Mouse (Mus musculus): ENCODE results near the gene Ino80. TPM values are rescaled to one million over a fixed set of nuclear protein-coding genes. Genes with fewer than 3 reads are reported as not detected.

Ino80 gene
- polyA plus RNA-seq, 1 experiment, result 4.6 TPM

DNA sequence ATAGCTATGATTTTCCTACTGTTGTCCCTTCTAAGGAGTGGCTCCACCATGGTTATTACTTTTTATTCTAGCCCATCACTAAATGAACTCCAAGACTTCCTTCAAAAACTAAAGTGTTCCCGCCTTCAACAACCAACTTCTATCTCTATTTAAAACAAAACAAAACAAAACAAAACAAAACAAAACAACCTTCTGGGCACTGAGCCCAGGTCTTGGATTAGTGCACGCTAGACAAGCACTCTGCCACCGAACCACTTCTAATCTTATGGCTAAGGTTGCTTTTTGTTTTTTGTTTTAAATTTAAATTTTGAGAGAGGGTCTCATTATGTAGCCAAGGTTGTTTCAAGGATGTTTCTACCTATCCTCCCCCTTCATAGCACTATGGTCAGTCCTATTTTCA, 99.7 kb downstream of the Ino80 start:
- 75% methylated on average over 3 of the region's 3 CpGs for WGBS
- no peaks in the 10 kb centered on the region for H3K27me3 ChIP-seq (ENCODE audit: control insufficient read depth, insufficient read depth, low read length)
- TF ChIP-seq POLR2A (IDR thresholded peaks at IDR 0.05; ENCODE audit: low read depth, low read length), result no peak
- no peak for TF ChIP-seq CTCF (IDR thresholded peaks at IDR 0.05; ENCODE audit: extremely low read depth, insufficient read length, insufficient replicate concordance, low read depth, low read length)
- H3K27ac ChIP-seq (ENCODE audit: insufficient read depth, low read depth, low read length), result no peak overlapping the region
- H3K4me1 ChIP-seq (ENCODE audit: control insufficient read depth, insufficient read depth, insufficient read length, low read length), result no peaks in the 10 kb centered on the region
- peaks cover 69% of the 10 kb centered on the region for H3K36me3 ChIP-seq (ENCODE audit: control insufficient read depth, insufficient read depth, low read length)
- no peak overlapping the region for H3K4me3 ChIP-seq (ENCODE audit: low read depth, low read length)

DNA sequence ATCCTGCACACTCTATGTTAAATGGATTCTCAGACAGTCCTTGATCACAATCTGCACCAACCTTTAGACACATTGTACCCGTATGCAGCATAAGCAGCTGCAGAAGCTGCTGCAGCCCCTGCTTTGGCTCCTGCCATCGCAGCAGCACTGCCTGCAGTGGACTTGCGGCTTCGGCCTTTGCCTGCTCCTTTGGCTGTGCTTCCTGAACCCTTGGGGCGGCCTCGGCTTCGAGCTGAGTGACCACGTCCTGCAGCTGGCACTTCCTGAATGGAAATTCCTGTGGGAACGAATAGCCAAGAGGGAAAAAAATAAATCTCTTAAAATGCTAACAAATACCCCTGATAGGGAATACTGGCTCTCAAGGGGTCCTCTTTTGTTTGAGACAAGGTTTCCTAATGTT, 100.2 kb downstream of the Ino80 start:
- Histone ChIP-seq H3K4me3 (ENCODE audit: low read depth, low read length) (no peak overlapping the region), H3K27ac (ENCODE audit: insufficient read depth, low read depth, low read length) (no peak overlapping the region), H3K4me1 (ENCODE audit: control insufficient read depth, insufficient read depth, insufficient read length, low read length) (no peaks in the 10 kb centered on the region), H3K27me3 (ENCODE audit: control insufficient read depth, insufficient read depth, low read length) (no peaks in the 10 kb centered on the region), H3K36me3 (ENCODE audit: control insufficient read depth, insufficient read depth, low read length) (peaks cover 71% of the 10 kb centered on the region)
- 82% methylated on average over 9 of the region's 9 CpGs for WGBS
- TF ChIP-seq CTCF (IDR thresholded peaks at IDR 0.05; ENCODE audit: extremely low read depth, insufficient read length, insufficient replicate concordance, low read depth, low read length), result no peak
- TF ChIP-seq POLR2A (IDR thresholded peaks at IDR 0.05; ENCODE audit: low read depth, low read length), result no peak

DNA sequence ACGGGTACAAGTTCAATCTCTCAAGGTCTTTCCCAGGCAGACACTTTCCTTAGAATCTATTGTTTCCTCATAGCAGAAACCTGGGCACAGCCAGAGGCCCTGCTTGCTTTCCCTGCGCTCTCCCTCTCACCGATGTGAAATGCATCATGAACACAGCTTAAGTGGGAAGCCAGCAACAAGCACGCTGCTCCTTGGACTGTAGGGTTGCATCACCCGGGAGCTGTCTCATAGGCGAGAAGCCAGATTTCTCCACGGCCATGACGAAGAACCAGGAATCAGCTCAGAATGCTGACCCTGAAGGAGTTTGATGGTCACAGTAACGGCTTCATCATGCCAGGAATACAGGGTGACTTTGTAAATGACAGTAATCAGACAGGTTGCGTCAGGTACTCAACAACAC, 107.4 kb downstream of the Ino80 start:
- H3K27ac ChIP-seq (ENCODE audit: insufficient read depth, low read depth, low read length), result peak overlapping the region; percentile 34
- no peaks in the 10 kb centered on the region for H3K27me3 ChIP-seq (ENCODE audit: control insufficient read depth, insufficient read depth, low read length)
- no peak overlapping the region for H3K4me3 ChIP-seq (ENCODE audit: low read depth, low read length)
- peaks cover 42% of the 10 kb centered on the region for H3K4me1 ChIP-seq (ENCODE audit: control insufficient read depth, insufficient read depth, insufficient read length, low read length)
- TF ChIP-seq POLR2A (IDR thresholded peaks at IDR 0.05; ENCODE audit: low read depth, low read length) (no peak), CTCF (IDR thresholded peaks at IDR 0.05; ENCODE audit: extremely low read depth, insufficient read length, insufficient replicate concordance, low read depth, low read length) (no peak)
- WGBS, result 65% methylated on average over 10 of the region's 10 CpGs
- peaks cover 27% of the 10 kb centered on the region for H3K36me3 ChIP-seq (ENCODE audit: control insufficient read depth, insufficient read depth, low read length)

DNA sequence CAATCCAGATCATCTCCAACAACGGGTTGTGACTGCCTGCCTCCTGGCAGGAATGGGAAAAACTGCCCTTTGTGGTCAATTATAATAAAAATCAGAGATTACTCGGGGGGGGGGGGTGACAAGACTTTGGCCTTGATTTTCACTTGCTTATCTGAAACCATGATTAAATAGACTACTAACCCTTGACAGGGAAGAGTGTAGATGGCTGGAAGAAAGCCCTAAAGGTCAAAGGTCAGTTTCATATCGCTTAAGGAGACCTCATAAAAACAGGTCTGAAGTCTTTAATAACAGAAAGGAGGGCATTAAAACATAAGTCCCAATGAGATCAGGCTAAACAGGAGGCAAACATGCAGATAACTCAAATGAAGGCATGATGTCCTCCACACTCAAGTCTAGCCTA, 110.1 kb downstream of the Ino80 start:
- TF ChIP-seq POLR2A (IDR thresholded peaks at IDR 0.05; ENCODE audit: low read depth, low read length), result no peak
- TF ChIP-seq CTCF (IDR thresholded peaks at IDR 0.05; ENCODE audit: extremely low read depth, insufficient read length, insufficient replicate concordance, low read depth, low read length), result no peak
- Histone ChIP-seq H3K4me3 (ENCODE audit: low read depth, low read length) (peak overlapping the region; percentile 46), H3K27me3 (ENCODE audit: control insufficient read depth, insufficient read depth, low read length) (no peaks in the 10 kb centered on the region), H3K4me1 (ENCODE audit: control insufficient read depth, insufficient read depth, insufficient read length, low read length) (peaks cover 42% of the 10 kb centered on the region), H3K36me3 (ENCODE audit: control insufficient read depth, insufficient read depth, low read length) (peaks cover 4% of the 10 kb centered on the region; the same call in 1 of the 2 replicates), H3K27ac (ENCODE audit: insufficient read depth, low read depth, low read length) (peak overlapping the region; percentile 83)
- 24% methylated on average over 3 of the region's 3 CpGs for WGBS

DNA sequence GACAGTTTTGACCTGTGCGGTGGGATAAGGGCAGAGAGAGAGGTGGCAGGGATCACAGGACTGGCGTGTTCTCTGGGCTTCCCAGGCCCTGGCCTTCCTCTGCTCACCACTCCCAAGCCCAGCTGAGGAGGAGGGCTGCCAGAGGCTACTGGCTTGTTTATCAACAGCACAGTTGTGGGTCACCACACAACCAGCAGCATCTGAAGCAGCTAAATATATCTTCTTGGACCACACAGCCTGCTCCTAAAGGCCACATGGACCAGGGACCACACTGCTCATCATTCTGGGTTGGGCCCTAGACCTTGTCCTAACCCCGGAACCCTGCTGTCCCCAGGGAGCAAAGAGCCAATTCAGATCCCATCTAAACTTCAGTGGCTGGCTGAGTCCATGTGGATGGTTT, 112.5 kb downstream of the Ino80 start:
- WGBS, result 83% methylated on average over 3 of the region's 3 CpGs
- Histone ChIP-seq H3K27ac (ENCODE audit: insufficient read depth, low read depth, low read length) (no peak overlapping the region), H3K4me1 (ENCODE audit: control insufficient read depth, insufficient read depth, insufficient read length, low read length) (peaks cover 47% of the 10 kb centered on the region), H3K27me3 (ENCODE audit: control insufficient read depth, insufficient read depth, low read length) (no peaks in the 10 kb centered on the region), H3K36me3 (ENCODE audit: control insufficient read depth, insufficient read depth, low read length) (no peaks in the 10 kb centered on the region), H3K4me3 (ENCODE audit: low read depth, low read length) (no peak overlapping the region)
- TF ChIP-seq POLR2A (IDR thresholded peaks at IDR 0.05; ENCODE audit: low read depth, low read length), result no peak
- no peak for TF ChIP-seq CTCF (IDR thresholded peaks at IDR 0.05; ENCODE audit: extremely low read depth, insufficient read length, insufficient replicate concordance, low read depth, low read length)

DNA sequence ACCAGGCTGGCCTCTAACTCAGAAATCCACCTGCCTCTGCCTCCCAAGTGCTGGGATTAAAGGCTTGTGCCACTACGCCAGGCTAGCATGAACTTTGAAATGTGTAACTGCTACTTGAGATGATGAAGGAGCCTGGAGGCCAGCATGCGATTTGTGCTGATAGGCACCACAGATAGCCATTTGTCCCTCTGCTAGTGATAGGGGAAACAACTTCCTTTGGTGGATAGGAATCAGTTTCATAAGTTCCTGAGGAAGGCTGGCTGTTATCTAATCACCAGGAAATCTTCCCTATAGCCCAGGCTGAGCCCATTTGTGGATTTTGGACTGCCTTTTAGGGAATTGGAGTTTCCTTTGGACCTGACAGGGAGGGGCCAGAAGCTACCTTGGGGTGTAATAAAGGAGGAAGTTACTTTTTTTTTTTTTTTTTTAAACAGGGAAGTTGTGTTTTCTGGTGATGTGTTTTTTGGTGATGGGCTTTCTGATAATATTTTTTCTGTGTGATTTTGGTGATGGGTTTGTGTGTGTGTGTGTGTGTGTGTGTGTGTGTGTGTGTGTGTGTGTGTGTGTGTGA, 117.7 kb downstream of the Ino80 start:
- H3K4me1 ChIP-seq (ENCODE audit: control insufficient read depth, insufficient read depth, insufficient read length, low read length), result peaks cover 23% of the 10 kb centered on the region
- H3K27me3 ChIP-seq (ENCODE audit: control insufficient read depth, insufficient read depth, low read length), result no peaks in the 10 kb centered on the region
- TF ChIP-seq CTCF (IDR thresholded peaks at IDR 0.05; ENCODE audit: extremely low read depth, insufficient read length, insufficient replicate concordance, low read depth, low read length) (no peak), POLR2A (IDR thresholded peaks at IDR 0.05; ENCODE audit: low read depth, low read length) (no peak)
- WGBS, result 23% methylated on average over 2 of the region's 2 CpGs
- H3K27ac ChIP-seq (ENCODE audit: insufficient read depth, low read depth, low read length), result peak overlapping the region; percentile 56
- no peak overlapping the region for H3K4me3 ChIP-seq (ENCODE audit: low read depth, low read length)
- no peaks in the 10 kb centered on the region for H3K36me3 ChIP-seq (ENCODE audit: control insufficient read depth, insufficient read depth, low read length)

DNA sequence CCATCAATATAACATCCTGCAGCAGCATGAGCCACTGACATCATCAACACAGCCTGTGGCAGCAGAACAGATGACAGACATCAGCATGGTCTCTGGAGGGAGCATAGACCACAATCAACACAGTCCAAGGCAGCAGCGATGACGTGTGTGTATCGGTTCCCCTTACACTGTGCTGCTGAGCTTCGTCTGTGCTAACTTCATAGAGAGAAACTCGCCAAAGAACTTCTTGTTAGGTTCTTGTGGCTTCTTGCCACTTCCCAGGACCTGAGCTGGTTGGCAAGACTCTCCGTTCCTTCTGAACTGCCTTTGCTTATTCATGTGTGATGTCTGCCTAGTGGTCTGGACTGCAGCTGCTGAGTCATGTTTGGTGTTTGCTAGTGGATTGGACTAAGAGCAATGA, 119.2 kb downstream of the Ino80 start:
- H3K4me1 ChIP-seq (ENCODE audit: control insufficient read depth, insufficient read depth, insufficient read length, low read length), result peaks cover 23% of the 10 kb centered on the region
- H3K36me3 ChIP-seq (ENCODE audit: control insufficient read depth, insufficient read depth, low read length), result no peaks in the 10 kb centered on the region
- no peak overlapping the region for H3K4me3 ChIP-seq (ENCODE audit: low read depth, low read length)
- TF ChIP-seq POLR2A (IDR thresholded peaks at IDR 0.05; ENCODE audit: low read depth, low read length) (no peak), CTCF (IDR thresholded peaks at IDR 0.05; ENCODE audit: extremely low read depth, insufficient read length, insufficient replicate concordance, low read depth, low read length) (no peak)
- 87% methylated on average over 6 of the region's 6 CpGs for WGBS
- no peak overlapping the region for H3K27ac ChIP-seq (ENCODE audit: insufficient read depth, low read depth, low read length)
- no peaks in the 10 kb centered on the region for H3K27me3 ChIP-seq (ENCODE audit: control insufficient read depth, insufficient read depth, low read length)

All from small intestine, adult 2 months (tissue).